Mouse (Mus musculus) myocyte (in vitro differentiated cells): ENCODE data around the gene Hist1h4a.

ENCODE experiments used
- MAX ChIP-seq: IDR thresholded peaks from one replicate; pipeline ENCODE4 v1.6.1; 2011; ENCODE audit warnings: low read depth, mild to moderate bottlenecking, control low read depth
- MYOD1 ChIP-seq, 3 experiments: IDR thresholded peaks; one replicate each; pipeline ENCODE4 v1.6.1; 2011; ENCODE audit warnings: control low read depth in 2 of 3, low read depth in 2 of 3, mild to moderate bottlenecking in 2 of 3, moderate library complexity in 1 of 3; ENCODE audit not compliant: insufficient read length in 2 of 3, control insufficient read depth in 1 of 3
- MYOG ChIP-seq, 3 experiments: IDR thresholded peaks; one replicate each; pipeline ENCODE4 v1.6.1; 2011; ENCODE audit warnings: control low read depth in 2 of 3, low read depth in 2 of 3, mild to moderate bottlenecking in 2 of 3; ENCODE audit not compliant: insufficient read length in 2 of 3, control insufficient read depth in 1 of 3, insufficient read depth in 1 of 3
- POLR2A ChIP-seq: IDR thresholded peaks from one replicate; pipeline ENCODE4 v1.6.1; 2011; ENCODE audit warnings: low read depth, mild to moderate bottlenecking, control low read depth, moderate library complexity; ENCODE audit not compliant: insufficient read length
- POLR2AphosphoS2 ChIP-seq: IDR thresholded peaks from one replicate; pipeline ENCODE4 v1.6.1; 2011; ENCODE audit warnings: low read depth, control low read depth; ENCODE audit not compliant: insufficient read length
- REST ChIP-seq: IDR thresholded peaks from one replicate; pipeline ENCODE4 v1.6.1; 2011; ENCODE audit warnings: mild to moderate bottlenecking, control low read depth, moderate library complexity; ENCODE audit not compliant: insufficient read depth, insufficient read length
- SRF ChIP-seq: IDR thresholded peaks from one replicate; pipeline ENCODE4 v1.6.1; 2011; ENCODE audit warnings: low read depth; ENCODE audit not compliant: control insufficient read depth, insufficient read length
- USF1 ChIP-seq: IDR thresholded peaks from one replicate; pipeline ENCODE4 v1.6.1; 2011; ENCODE audit warnings: low read depth, mild to moderate bottlenecking, control low read depth, moderate library complexity

DNA sequence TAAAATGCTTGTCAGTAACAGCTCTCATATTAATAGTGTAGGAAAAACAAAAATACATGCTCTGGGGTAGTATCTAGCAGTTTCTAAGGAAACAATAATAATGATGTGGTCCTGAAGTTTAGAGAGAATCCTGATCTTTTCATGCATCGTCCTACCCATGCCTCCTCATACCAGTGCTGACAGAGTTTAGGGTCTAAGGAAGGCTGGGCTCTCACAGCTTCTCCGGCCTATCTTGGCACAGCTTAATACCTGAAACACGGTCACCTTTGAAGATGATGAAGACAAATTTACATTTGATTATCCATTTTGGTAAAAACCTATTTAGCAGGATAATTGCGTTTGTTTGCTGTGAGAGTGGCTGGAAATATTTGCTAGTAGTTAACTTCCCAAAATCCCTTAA, 17.1 kb downstream of the Hist1h4a start:
- TF ChIP-seq POLR2A (no peak), MYOG (IDR thresholded peaks at IDR 0.05; ENCODE audit: control insufficient read depth in 1 of 3, insufficient read depth in 1 of 3, insufficient read length in 2 of 3, low read depth in 2 of 3) (no peak), MYOD1 (IDR thresholded peaks at IDR 0.05; ENCODE audit: control insufficient read depth in 1 of 3, insufficient read length in 2 of 3, low read depth in 2 of 3) (no peak), POLR2AphosphoS2 (peak; percentile 10), USF1 (no peak), REST (no peak), MAX (no peak), SRF (no peak)
